Mouse (Mus musculus) megakaryocyte, embryonic 14.5 days (primary cell): ENCODE results near the gene Proca1.

Source experiments
- FLI1 ChIP-seq: IDR thresholded peaks from 2 replicates; pipeline ENCODE4 v1.6.1; 2012; ENCODE audit warnings: low read length, inconsistent platforms, mixed read lengths
- GATA1 ChIP-seq: IDR thresholded peaks from 3 replicates; pipeline ENCODE4 v1.6.1; 2012; ENCODE audit warnings: mixed read lengths, low read length, inconsistent platforms, borderline replicate concordance

- TF ChIP-seq GATA1 (no peak), FLI1 (no peak; the same call in 1 of the 2 replicates)
Observed at GRCm38 (mm10) chr11:78176402-78176862, 16.8 kb upstream of the Proca1 start, which contains the start of the genes Nek8 and Tlcd1.
